Mouse (Mus musculus): ENCODE results near the gene Dusp27. TPM values are rescaled to one million over a fixed set of nuclear protein-coding genes. Genes with fewer than 3 reads are reported as not detected.

The Dusp27 gene
- total RNA-seq, 2 experiments from 2014 or later, result not detected

DNA sequence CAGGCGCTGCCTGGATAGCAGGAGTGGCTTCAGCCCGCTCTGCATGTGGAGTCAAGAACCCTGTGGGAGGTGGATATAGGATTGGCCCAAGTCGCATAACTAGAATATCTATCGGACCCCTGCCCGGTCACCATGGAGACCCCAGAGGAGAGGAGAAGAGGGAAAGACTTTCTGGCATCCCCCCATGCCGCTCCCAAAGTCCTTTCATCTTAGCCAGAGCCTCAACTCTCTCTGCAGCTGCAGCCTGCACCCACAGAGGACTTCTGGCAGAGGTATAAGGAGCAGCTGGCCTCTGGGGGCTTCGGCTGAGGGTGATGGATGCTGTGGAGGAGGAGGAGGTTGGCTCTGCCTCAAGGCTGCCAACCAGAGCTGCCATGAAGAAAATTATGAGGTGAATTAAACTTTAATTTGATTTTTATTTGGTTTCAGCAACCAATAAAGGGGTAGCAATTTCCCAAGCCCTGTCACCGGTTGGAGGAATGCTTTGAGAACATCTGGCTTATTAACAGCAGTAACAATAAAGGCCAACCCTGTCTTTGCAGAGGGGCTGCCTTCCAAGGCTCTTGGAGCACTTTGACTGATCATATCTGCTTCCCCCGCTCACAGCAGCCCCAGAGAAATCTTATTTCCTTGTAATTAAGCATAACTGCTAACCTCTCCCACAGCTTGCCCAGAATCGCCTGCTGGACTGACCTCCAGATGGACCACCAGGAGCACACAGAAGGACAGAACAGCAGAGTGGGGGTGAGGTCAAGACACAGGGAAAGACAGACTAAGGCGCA lies 78.5 kb downstream of the Dusp27 start:
- no peak for ATAC-seq (replicated peaks; ENCODE audit: low FRiP score, low TSS enrichment, poor library complexity, severe bottlenecking)

DNA sequence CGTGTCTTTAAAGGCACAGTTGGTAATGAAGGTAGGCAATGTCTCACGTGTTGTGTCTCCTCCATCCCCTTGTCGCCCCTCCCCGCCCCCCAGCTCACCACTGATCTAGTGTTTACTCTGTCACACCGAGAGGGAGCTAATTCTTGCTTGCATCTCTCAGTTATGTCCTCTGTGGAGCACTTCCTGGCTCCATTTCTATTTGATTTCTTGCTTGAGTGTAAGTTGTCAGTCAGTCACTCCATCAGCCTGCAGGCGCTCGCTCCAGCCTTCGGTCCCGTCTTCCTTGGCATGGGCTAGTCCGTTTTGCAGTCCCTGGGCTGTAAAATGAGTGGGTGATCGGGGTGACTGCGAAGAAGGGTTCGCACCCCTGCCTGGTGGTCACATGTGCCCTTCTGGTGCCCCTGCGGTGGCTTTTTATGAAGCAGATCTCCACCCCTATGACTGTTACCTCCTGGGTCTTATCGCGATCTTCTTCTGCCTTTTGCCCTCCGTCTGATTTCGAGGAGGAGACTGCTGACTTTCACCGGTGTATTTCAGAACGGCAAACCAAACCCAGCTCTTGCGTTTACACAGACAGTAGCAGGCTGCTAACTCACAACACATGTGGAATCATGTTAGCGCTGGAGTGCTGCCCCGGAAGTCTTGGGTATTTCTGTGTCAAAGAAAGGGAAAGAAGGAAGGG lies 79.4 kb downstream of the Dusp27 start:
- ATAC-seq (replicated peaks; ENCODE audit: low FRiP score, low TSS enrichment, poor library complexity, severe bottlenecking), result peak; percentile 67

Other genes starting within 250 kb of the Dusp27 start
- gene Pou2f1, start 125.2 kb downstream of the Dusp27 start, total RNA-seq (2014; fragmentation: Nextera tagmentation), result 28.8 and 37.0 TPM in 2 replicates
- gene Pou2f1, start 125.2 kb downstream of the Dusp27 start, total RNA-seq (2017), result 13.0 and 34.7 TPM in 2 replicates
- not detected in 2 replicates for gene Gpa33, start 2.3 kb upstream of the Dusp27 start, total RNA-seq (2014; fragmentation: Nextera tagmentation)
- not detected in 2 replicates for gene Gpa33, start 2.3 kb upstream of the Dusp27 start, total RNA-seq (2017)
- not detected in 2 replicates for gene Mael, start 110.8 kb upstream of the Dusp27 start, total RNA-seq (2014; fragmentation: Nextera tagmentation)
- not detected in 2 replicates for gene Mael, start 110.8 kb upstream of the Dusp27 start, total RNA-seq (2017)
- gene Ildr2, start 126.2 kb upstream of the Dusp27 start, total RNA-seq (2014; fragmentation: Nextera tagmentation), result not detected in 2 replicates
- gene Ildr2, start 126.2 kb upstream of the Dusp27 start, total RNA-seq (2017), result not detected in 2 replicates